Mouse (Mus musculus): ENCODE data around the gene Hmg20a.

DNA sequence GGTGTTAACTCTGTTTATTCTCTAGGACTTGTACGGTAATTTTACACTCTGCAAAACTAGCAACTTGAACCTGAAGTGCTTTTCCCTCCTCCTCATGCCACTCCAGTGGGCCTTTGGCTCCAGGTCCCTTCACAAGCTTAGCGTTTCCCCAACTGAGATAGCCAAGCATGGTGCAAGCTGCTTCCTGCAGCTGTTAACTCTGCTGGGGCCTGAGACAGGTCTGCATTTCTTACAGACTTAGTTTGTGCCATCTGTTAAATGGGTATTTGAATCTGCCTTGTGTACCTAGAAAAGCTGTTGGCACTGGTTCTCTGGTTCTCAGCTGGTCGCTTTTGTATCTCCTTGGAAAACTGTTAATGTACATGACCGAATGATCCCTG lies 89.3 kb downstream of the Hmg20a start:
- TF ChIP-seq POLR2A (IDR thresholded peaks at IDR 0.05; ENCODE audit: borderline replicate concordance, low read depth, low read length): no peak
- no peak for TF ChIP-seq CTCF (IDR thresholded peaks at IDR 0.05; ENCODE audit: low read depth, low read length)

Measured in bone marrow macrophage, adult 2 months (primary cell).